Mouse (Mus musculus) midbrain, postnatal 0 days (tissue): Measurements from ENCODE around the gene Nfia. TPM values are rescaled to one million over a fixed set of nuclear protein-coding genes. Genes with fewer than 3 reads are reported as not detected.

ENCODE experiments used
- ATAC-seq: fragments of 200-750 bp; cut with Nextera tagmentation; 2 replicates; pipeline ENCODE4 v1.8.0; 2017; ENCODE audit warnings: moderate number of reproducible peaks, mild to moderate bottlenecking, moderate TSS enrichment, moderate library complexity; ENCODE audit not compliant: low FRiP score
- DNase-seq: peaks from one replicate; pipeline ENCODE4 v3.0.0-alpha.2; 2015; ENCODE audit warnings: low spot score
- H3K27ac ChIP-seq: fragments of 300-500 bp; sonication (generic); 2 replicates; pipeline ENCODE4 v1.5.1; 2014; ENCODE audit warnings: low read depth, mild to moderate bottlenecking, low read length, mixed read lengths
- H3K27me3 ChIP-seq: fragments of 300-500 bp; sonication (generic); 2 replicates; pipeline ENCODE4 v1.6.1; 2014; ENCODE audit warnings: low read length, control low read depth, mixed read lengths; ENCODE audit not compliant: insufficient read depth
- H3K36me3 ChIP-seq: fragments of 300-500 bp; sonication (generic); 2 replicates; pipeline ENCODE4 v1.6.1; 2014; ENCODE audit warnings: low read length, control low read depth, mixed read lengths; ENCODE audit not compliant: insufficient read depth
- H3K4me1 ChIP-seq: fragments of 300-500 bp; sonication (generic); 2 replicates; pipeline ENCODE4 v1.6.1; 2014; ENCODE audit warnings: mild to moderate bottlenecking, control low read depth, antibody characterized with exemption, low read length, mixed read lengths; ENCODE audit not compliant: insufficient read depth
- H3K4me2 ChIP-seq: fragments of 300-500 bp; sonication (generic); 2 replicates; pipeline ENCODE4 v1.6.1; 2014; ENCODE audit warnings: low read depth, mild to moderate bottlenecking, low read length, mixed read lengths; ENCODE audit not compliant: poor library complexity, severe bottlenecking
- H3K4me3 ChIP-seq: fragments of 300-500 bp; sonication (generic); 2 replicates; pipeline ENCODE4 v1.5.1; 2014; ENCODE audit warnings: low read depth, mild to moderate bottlenecking, low read length, moderate library complexity
- H3K9ac ChIP-seq: fragments of 300-500 bp; sonication (generic); replicated peaks from 2 replicates; pipeline ENCODE4 v1.6.1; 2014; ENCODE audit warnings: mild to moderate bottlenecking, low read length, moderate library complexity, mixed read lengths; ENCODE audit not compliant: poor library complexity, severe bottlenecking
- H3K9me3 ChIP-seq: fragments of 300-500 bp; sonication (generic); 2 replicates; pipeline ENCODE4 v1.6.1; 2016; ENCODE audit warnings: low read length, control low read depth
- CTCF ChIP-seq: IDR thresholded peaks from 2 replicates; pipeline ENCODE4 v1.5.1; 2016; ENCODE audit warnings: antibody characterized with exemption, mild to moderate bottlenecking
- WGBS: fragments of 180-500 bp; shearing (Covaris S2); extraction: QIAGEN DNeasy Blood & Tissue Kit; methylation state at CpG from one replicate; pipeline ENCODE4 v1.1.7; 2014; 5-methylcytosine and 5-hydroxymethylcytosine counted together
- polyA plus RNA-seq: library from polyadenylated mRNA; unstranded; fragments of >200 nt; fragmentation: Nextera tagmentation; extraction: Ambion mirVana; gene quantifications from 2 replicates; pipeline ENCODE4 v1.2.1, GENCODE M21; 2015
- total RNA-seq: library from RNA; depleted of rRNA; stranded (reverse); fragments of >200 nt; gene quantifications from 2 replicates; pipeline ENCODE4 v1.2.3, GENCODE M21; 2014

Gene Nfia
- total and polyA plus RNA-seq, 2 experiments from 2014 or later = 35.7 to 51.7 TPM

DNA sequence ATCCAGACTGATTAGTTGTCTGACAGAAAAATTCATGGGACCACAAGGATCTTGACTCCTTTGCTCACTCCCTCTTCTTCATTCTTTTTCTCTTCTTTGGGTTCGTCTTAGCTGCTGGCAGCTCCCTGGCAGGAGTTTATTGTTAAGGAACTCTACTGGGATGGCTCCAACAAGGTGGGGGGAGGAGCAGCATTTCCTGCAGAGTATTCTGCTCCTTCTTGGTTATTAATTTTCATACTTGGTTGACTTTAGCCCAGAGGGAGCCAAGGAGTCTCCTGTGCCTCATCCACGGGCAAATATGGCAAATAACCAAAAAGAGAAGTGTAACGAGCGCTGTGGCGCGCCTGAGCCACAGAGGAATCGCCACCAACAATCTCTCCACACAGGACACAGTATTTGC is 190.3 kb downstream of the Nfia start:
- no peaks in the 10 kb centered on the region for H3K27me3 ChIP-seq
- TF ChIP-seq CTCF = no peak
- H3K36me3 ChIP-seq = no peaks in the 10 kb centered on the region
- H3K9ac ChIP-seq = no peak overlapping the region
- H3K9me3 ChIP-seq = no peaks in the 10 kb centered on the region
- DNase-seq (no peak), ATAC-seq (no peak)
- H3K4me3 ChIP-seq = no peak overlapping the region
- H3K27ac ChIP-seq = no peak overlapping the region
- WGBS = 79% methylated on average over 7 of the region's 7 CpGs
- no peaks in the 10 kb centered on the region for H3K4me1 ChIP-seq
- H3K4me2 ChIP-seq = no peak overlapping the region

DNA sequence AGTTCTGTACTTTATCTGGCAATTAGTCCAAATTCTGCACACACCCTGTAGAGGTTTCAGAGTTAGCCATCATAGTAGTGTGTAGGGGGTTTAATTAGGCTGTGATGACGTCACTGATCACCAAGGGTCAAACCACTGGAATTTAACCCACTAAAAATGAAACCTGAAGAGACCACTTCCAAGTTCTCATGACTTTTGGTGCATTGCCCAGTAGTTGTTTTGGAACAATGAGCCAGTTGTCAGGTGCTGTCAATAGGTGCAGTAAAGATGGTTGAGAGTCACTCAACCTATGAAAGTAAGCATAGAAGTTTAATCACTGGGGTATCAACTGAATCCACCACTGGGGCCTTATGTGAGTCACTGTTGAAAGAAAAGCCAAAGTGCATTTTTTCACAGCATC is 191.4 kb downstream of the Nfia start:
- WGBS = 81% methylated on average over 1 of the region's 1 CpGs
- no peaks in the 10 kb centered on the region for H3K9me3 ChIP-seq
- ATAC-seq (no peak), DNase-seq (no peak)
- no peaks in the 10 kb centered on the region for H3K4me1 ChIP-seq
- no peak overlapping the region for H3K9ac ChIP-seq
- no peak overlapping the region for H3K4me2 ChIP-seq
- no peaks in the 10 kb centered on the region for H3K27me3 ChIP-seq
- H3K4me3 ChIP-seq = no peak overlapping the region
- H3K36me3 ChIP-seq = no peaks in the 10 kb centered on the region
- TF ChIP-seq CTCF = no peak
- H3K27ac ChIP-seq = no peak overlapping the region

DNA sequence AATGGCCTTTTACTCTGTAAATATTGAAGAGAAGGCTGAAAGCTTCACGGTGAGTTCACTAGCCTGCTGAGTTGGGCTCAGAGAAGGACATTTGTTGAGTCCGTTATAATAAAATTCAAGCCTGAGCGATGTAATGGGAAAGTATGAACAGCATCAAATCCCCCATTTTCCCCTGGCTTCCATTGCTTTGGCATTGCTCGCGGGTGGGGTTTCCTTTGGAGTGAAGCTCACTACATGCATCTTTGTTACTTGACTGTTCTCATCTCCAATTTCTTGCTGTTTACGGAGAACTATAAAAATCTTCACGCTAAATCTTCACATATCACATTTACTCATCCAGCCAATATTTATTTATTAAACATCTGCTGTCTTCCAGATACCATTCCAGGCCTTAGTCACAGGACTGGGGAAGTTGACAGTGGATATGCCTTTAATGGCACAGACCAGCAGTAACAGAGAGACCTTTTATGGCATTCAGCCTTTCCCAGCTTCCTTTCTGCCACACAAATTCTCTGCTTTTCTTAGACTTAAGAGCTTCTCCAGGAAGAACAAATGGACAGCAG is 196.3 kb downstream of the Nfia start:
- Histone ChIP-seq H3K4me3 (no peak overlapping the region), H3K36me3 (no peaks in the 10 kb centered on the region), H3K27me3 (no peaks in the 10 kb centered on the region), H3K27ac (no peak overlapping the region), H3K9ac (no peak overlapping the region), H3K9me3 (no peaks in the 10 kb centered on the region), H3K4me2 (no peak overlapping the region), H3K4me1 (no peaks in the 10 kb centered on the region)
- no peak for TF ChIP-seq CTCF
- no peak for ATAC-seq
- 85% methylated on average over 7 of the region's 7 CpGs for WGBS
- DNase-seq = no peak

DNA sequence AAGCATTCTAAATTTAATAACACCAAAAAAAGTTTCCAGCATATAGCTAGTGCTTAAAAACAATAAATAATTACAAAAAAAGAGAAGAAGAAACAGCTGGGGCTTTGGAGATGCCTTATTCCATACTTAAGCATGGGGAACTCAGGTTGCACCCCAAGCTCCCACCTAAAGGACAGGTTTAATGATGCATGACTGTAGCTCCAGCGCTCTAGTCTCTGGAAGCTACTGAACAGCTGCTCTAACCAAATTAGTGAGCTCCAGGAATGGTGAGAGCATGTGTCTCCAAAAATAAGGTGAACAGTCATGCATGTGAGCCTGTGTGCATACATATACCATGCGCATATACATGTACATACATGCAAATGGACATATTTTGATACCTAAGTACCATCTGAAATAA is 200.5 kb downstream of the Nfia start:
- no peak overlapping the region for H3K4me3 ChIP-seq
- H3K36me3 ChIP-seq = no peaks in the 10 kb centered on the region
- H3K9me3 ChIP-seq = no peaks in the 10 kb centered on the region
- no peaks in the 10 kb centered on the region for H3K4me1 ChIP-seq
- 92% methylated on average over 2 of the region's 2 CpGs for WGBS
- no peak for DNase-seq
- no peak overlapping the region for H3K27ac ChIP-seq
- no peaks in the 10 kb centered on the region for H3K27me3 ChIP-seq
- no peak overlapping the region for H3K4me2 ChIP-seq
- no peak for ATAC-seq
- TF ChIP-seq CTCF = no peak
- H3K9ac ChIP-seq = no peak overlapping the region

DNA sequence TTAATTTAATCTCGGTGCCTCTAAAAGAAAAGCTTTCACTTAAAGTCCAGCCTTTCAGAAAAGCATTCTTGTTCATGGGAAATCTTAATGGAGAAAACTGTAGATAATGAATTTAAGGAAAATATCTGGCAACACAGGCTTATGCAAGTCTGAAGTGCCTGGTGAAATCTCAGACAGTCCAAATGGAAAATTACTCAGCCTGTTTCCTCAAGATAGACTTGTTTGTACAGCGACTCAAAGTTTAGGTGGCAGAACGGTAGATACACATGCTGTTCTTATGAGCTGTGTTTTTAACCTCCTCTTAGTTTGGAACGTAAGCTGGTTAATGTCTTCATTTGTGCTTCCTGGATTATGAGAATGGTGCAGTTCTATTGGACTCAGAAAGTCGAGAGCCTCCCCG is 201.5 kb downstream of the Nfia start:
- no peak for ATAC-seq
- WGBS = 76% methylated on average over 6 of the region's 6 CpGs

DNA sequence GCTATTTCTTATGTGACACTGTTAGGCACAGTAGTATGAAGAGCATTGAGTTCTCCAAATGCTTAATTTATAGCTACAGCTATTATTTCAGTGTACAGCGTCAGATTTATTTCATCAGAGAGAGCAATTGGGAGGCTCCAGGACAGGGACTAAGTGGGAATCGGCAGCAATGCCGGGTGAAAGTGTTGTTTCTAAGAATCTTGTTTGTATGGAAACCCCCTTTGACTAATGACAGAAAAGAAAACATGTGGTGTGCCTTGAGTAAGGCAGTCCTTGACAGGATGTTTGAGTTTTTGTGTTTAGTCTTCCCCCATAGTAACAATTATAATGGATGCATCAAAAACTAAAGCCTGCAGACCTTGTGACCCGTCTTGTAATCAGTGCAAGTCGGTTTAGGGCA is 204.4 kb downstream of the Nfia start:
- Histone ChIP-seq H3K4me2 (no peak overlapping the region), H3K9ac (no peak overlapping the region), H3K4me3 (no peak overlapping the region), H3K27ac (no peak overlapping the region), H3K36me3 (no peaks in the 10 kb centered on the region), H3K9me3 (no peaks in the 10 kb centered on the region), H3K27me3 (no peaks in the 10 kb centered on the region), H3K4me1 (no peaks in the 10 kb centered on the region)
- WGBS = 66% methylated on average over 5 of the region's 5 CpGs
- ATAC-seq (no peak), DNase-seq (no peak)
- no peak for TF ChIP-seq CTCF

More for the DNA sequence above, 201.5 kb downstream of the Nfia start:
- TF ChIP-seq CTCF = no peak
- no peak overlapping the region for H3K4me2 ChIP-seq
- H3K27me3 ChIP-seq = no peaks in the 10 kb centered on the region
- H3K4me1 ChIP-seq = no peaks in the 10 kb centered on the region
- H3K9me3 ChIP-seq = no peaks in the 10 kb centered on the region
- H3K27ac ChIP-seq = no peak overlapping the region
- no peak overlapping the region for H3K9ac ChIP-seq
- H3K36me3 ChIP-seq = no peaks in the 10 kb centered on the region
- H3K4me3 ChIP-seq = no peak overlapping the region
- DNase-seq = no peak
